ENCODE assay signal across 9 mouse cellular contexts in genomic region chrX:7776329-7777082, GRCm38 (mm10). TPM values are rescaled to one million over a fixed set of nuclear protein-coding genes. Genes with fewer than 3 reads are reported as not detected.
DNase-seq lines count a peak whose midpoint lies in the region; ATAC-seq and TF ChIP-seq lines count a peak whose summit lies in the region.
"Had no signal": no experiment of that assay in that cellular context is flagged by ENCODE, and none has a peak within 500 bp of the region (broad histone marks: within the 10 kb centered on the region; RNA-seq: fewer than 3 reads in every experiment).

No protein-coding gene starts in this region.

- H3K9ac ChIP-seq in forebrain, embryonic 13.5 days, result no peak overlapping the region
- H3K9ac ChIP-seq in hindbrain, postnatal 0 days (replicated peaks; ENCODE audit: low read length), result no peak overlapping the region
- no peak overlapping the region for H3K9ac ChIP-seq in liver, embryonic 11.5 days (ENCODE audit: low read depth, low read length)
- no peak overlapping the region for H3K9ac ChIP-seq in midbrain, embryonic 16.5 days (ENCODE audit: low read depth, low read length)

- H3K4me2 ChIP-seq in forebrain, embryonic 13.5 days, result no peak overlapping the region
- no peak overlapping the region for H3K4me2 ChIP-seq in hindbrain, postnatal 0 days (ENCODE audit: low read depth, low read length)
- H3K4me2 ChIP-seq in liver, embryonic 11.5 days, result no peak overlapping the region
- H3K4me2 ChIP-seq in midbrain, embryonic 16.5 days (ENCODE audit: low read length), result no peak overlapping the region

- WGBS in forebrain, embryonic 13.5 days, result 48% methylated on average over 8 of the region's 8 CpGs
- 53% methylated on average over 8 of the region's 8 CpGs for WGBS in hindbrain, postnatal 0 days
- WGBS in liver, embryonic 11.5 days, result 41% methylated on average over 8 of the region's 8 CpGs
- 50% methylated on average over 8 of the region's 8 CpGs for WGBS in midbrain, embryonic 16.5 days

- no peaks in the 10 kb centered on the region for H3K27me3 ChIP-seq in forebrain, embryonic 13.5 days
- H3K27me3 ChIP-seq in hindbrain, postnatal 0 days (ENCODE audit: insufficient read depth, low read length), result no peaks in the 10 kb centered on the region
- no peaks in the 10 kb centered on the region for H3K27me3 ChIP-seq in liver, embryonic 11.5 days (replicated peaks; ENCODE audit: control insufficient read depth, insufficient read depth, low read length)
- no peaks in the 10 kb centered on the region for H3K27me3 ChIP-seq in midbrain, embryonic 16.5 days (ENCODE audit: control insufficient read depth, insufficient read depth, low read depth, low read length)
- H3K27me3 ChIP-seq: megakaryocyte, embryonic 14.5 days had no signal

- DNase-seq in urinary bladder, postnatal 14 days (ENCODE audit: low spot score), result peak; percentile 62
- DNase-seq in urinary bladder, adult 2 months (ENCODE audit: low spot score), result no peak
- peak; percentile 52 for DNase-seq in brain, embryonic 14.5 days (ENCODE audit: low read depth)
- DNase-seq in hindbrain, postnatal 0 days (ENCODE audit: low spot score), result peak; percentile 51
- DNase-seq in liver, embryonic 11.5 days (ENCODE audit: low spot score), result no peak
- no peak for DNase-seq in Muller cell, postnatal 12 days (ENCODE audit: inconsistent ontology term)

- no peaks in the 10 kb centered on the region for H3K4me1 ChIP-seq in forebrain, embryonic 13.5 days
- no peaks in the 10 kb centered on the region for H3K4me1 ChIP-seq in hindbrain, postnatal 0 days (ENCODE audit: insufficient read depth, low read length)
- no peaks in the 10 kb centered on the region; the same call in 1 of the 2 replicates for H3K4me1 ChIP-seq in liver, embryonic 11.5 days (replicated peaks; ENCODE audit: control insufficient read depth, insufficient read depth, low read length)
- H3K4me1 ChIP-seq in midbrain, embryonic 16.5 days (ENCODE audit: control insufficient read depth, insufficient read depth, low read length), result no peaks in the 10 kb centered on the region

- H3K27ac ChIP-seq in forebrain, embryonic 13.5 days, result no peak overlapping the region
- H3K27ac ChIP-seq in hindbrain, postnatal 0 days, result no peak overlapping the region
- H3K27ac ChIP-seq in liver, embryonic 11.5 days (ENCODE audit: low read depth, low read length), result peak overlapping the region; percentile 25; the same call in 1 of the 2 replicates
- H3K27ac ChIP-seq in midbrain, embryonic 16.5 days (ENCODE audit: low read length), result no peak overlapping the region

- ATAC-seq in forebrain, embryonic 13.5 days, result peak; percentile 59
- peak; percentile 67; the same call in 1 of the 2 replicates for ATAC-seq in hindbrain, postnatal 0 days
- peak; percentile 67 for ATAC-seq in liver, embryonic 11.5 days (replicated peaks; ENCODE audit: low FRiP score)
- peak; percentile 70; the same call in 1 of the 2 replicates for ATAC-seq in midbrain, embryonic 16.5 days

- peaks cover 16% of the 10 kb centered on the region; the same call in 1 of the 2 replicates for H3K36me3 ChIP-seq in forebrain, embryonic 13.5 days (ENCODE audit: poor library complexity, severe bottlenecking)
- H3K36me3 ChIP-seq in hindbrain, postnatal 0 days (ENCODE audit: insufficient read depth, low read length), result no peaks in the 10 kb centered on the region
- no peaks in the 10 kb centered on the region; the same call in 1 of the 2 replicates for H3K36me3 ChIP-seq in liver, embryonic 11.5 days (ENCODE audit: control insufficient read depth, insufficient read depth, low read length)
- H3K36me3 ChIP-seq in midbrain, embryonic 16.5 days (ENCODE audit: control insufficient read depth, insufficient read depth, low read length), result 0 out of 2 replicates have a peak, but pooled peaks cover 3% of the 10 kb centered on the region

- TF ChIP-seq POLR2A in brain, embryonic 14.5 days (IDR thresholded peaks at IDR 0.05; ENCODE audit: borderline replicate concordance, extremely low read depth, insufficient read depth, insufficient read length, poor library complexity, severe bottlenecking), result no peak

- no peak overlapping the region for H3K4me3 ChIP-seq in forebrain, embryonic 13.5 days
- H3K4me3 ChIP-seq in hindbrain, postnatal 0 days (ENCODE audit: low read length), result no peak overlapping the region
- no peak overlapping the region for H3K4me3 ChIP-seq in liver, embryonic 11.5 days (ENCODE audit: low read depth, low read length)
- no peak overlapping the region for H3K4me3 ChIP-seq in midbrain, embryonic 16.5 days (ENCODE audit: low read depth, low read length)
- H3K4me3 ChIP-seq: megakaryocyte, embryonic 14.5 days had no signal

- peak; percentile 74 for TF ChIP-seq CTCF in brain, embryonic 14.5 days (IDR thresholded peaks at IDR 0.05; ENCODE audit: borderline replicate concordance, extremely low read depth, insufficient read depth, insufficient read length)
- TF ChIP-seq CTCF in hindbrain, postnatal 0 days (IDR thresholded peaks at IDR 0.05; ENCODE audit: low read depth), result peak; percentile 76

- H3K9me3 ChIP-seq in forebrain, embryonic 13.5 days (replicated peaks), result no peaks in the 10 kb centered on the region
- no peaks in the 10 kb centered on the region for H3K9me3 ChIP-seq in hindbrain, postnatal 0 days (ENCODE audit: low read length)
- H3K9me3 ChIP-seq in liver, embryonic 11.5 days (ENCODE audit: control insufficient read depth, low read length), result no peaks in the 10 kb centered on the region
- no peaks in the 10 kb centered on the region for H3K9me3 ChIP-seq in midbrain, embryonic 16.5 days (replicated peaks; ENCODE audit: control insufficient read depth, low read length, poor library complexity, severe bottlenecking)
- H3K9me3 ChIP-seq: megakaryocyte, embryonic 14.5 days had no signal

RNA-seq across cellular contexts. Expression of gene Gripap1, which starts 13.1 kb away (rescaled TPM):
- 49.5 and 53.1 TPM in 2 replicates for polyA plus RNA-seq in urinary bladder, adult 2 months (2012; rRNA removed)
- 85.4 and 86.1 TPM in 2 replicates for polyA plus RNA-seq in brain, embryonic 14.5 days (2012; rRNA removed)
- 71.6 and 82.6 TPM in 2 replicates for polyA plus RNA-seq in forebrain, embryonic 13.5 days (2015; fragmentation: Nextera tagmentation; extraction: Ambion mirVana)
- 23.4 and 28.3 TPM in 2 replicates for total RNA-seq in hindbrain, postnatal 0 days (2014; rRNA removed)
- polyA plus RNA-seq in hindbrain, postnatal 0 days (2015; fragmentation: Nextera tagmentation; extraction: Ambion mirVana), result 61.1 and 62.8 TPM in 2 replicates
- 45.0 and 47.2 TPM in 2 replicates for polyA plus RNA-seq in liver, embryonic 11.5 days (2014; fragmentation: Nextera tagmentation; extraction: Ambion mirVana)
- polyA plus RNA-seq in midbrain, embryonic 16.5 days (2015; fragmentation: Nextera tagmentation; extraction: Ambion mirVana), result 73.1 and 73.9 TPM in 2 replicates

RNA-seq across cellular contexts. Expression of gene Tfe3, which starts 14.1 kb away (rescaled TPM):
- polyA plus RNA-seq in urinary bladder, adult 2 months (2012; rRNA removed), result 11.2 and 23.7 TPM in 2 replicates
- 14.1 and 22.6 TPM in 2 replicates for polyA plus RNA-seq in brain, embryonic 14.5 days (2012; rRNA removed)
- polyA plus RNA-seq in forebrain, embryonic 13.5 days (2015; fragmentation: Nextera tagmentation; extraction: Ambion mirVana), result 20.0 and 23.8 TPM in 2 replicates
- 27.8 and 36.1 TPM in 2 replicates for total RNA-seq in hindbrain, postnatal 0 days (2014; rRNA removed)
- polyA plus RNA-seq in hindbrain, postnatal 0 days (2015; fragmentation: Nextera tagmentation; extraction: Ambion mirVana), result 21.4 and 21.5 TPM in 2 replicates
- 15.9 and 16.0 TPM in 2 replicates for polyA plus RNA-seq in liver, embryonic 11.5 days (2014; fragmentation: Nextera tagmentation; extraction: Ambion mirVana)
- 19.0 and 23.3 TPM in 2 replicates for polyA plus RNA-seq in midbrain, embryonic 16.5 days (2015; fragmentation: Nextera tagmentation; extraction: Ambion mirVana)

RNA-seq across cellular contexts. Expression of gene Ccdc120, which starts 25.8 kb away (rescaled TPM):
- 16.9 and 17.2 TPM in 2 replicates for polyA plus RNA-seq in urinary bladder, adult 2 months (2012; rRNA removed)
- 86.8 and 89.7 TPM in 2 replicates for polyA plus RNA-seq in brain, embryonic 14.5 days (2012; rRNA removed)
- 30.4 and 33.8 TPM in 2 replicates for polyA plus RNA-seq in forebrain, embryonic 13.5 days (2015; fragmentation: Nextera tagmentation; extraction: Ambion mirVana)
- total RNA-seq in hindbrain, postnatal 0 days (2014; rRNA removed), result 183 and 387 TPM in 2 replicates
- polyA plus RNA-seq in hindbrain, postnatal 0 days (2015; fragmentation: Nextera tagmentation; extraction: Ambion mirVana), result 47.6 and 53.3 TPM in 2 replicates
- 4.7 and 6.5 TPM in 2 replicates for polyA plus RNA-seq in liver, embryonic 11.5 days (2014; fragmentation: Nextera tagmentation; extraction: Ambion mirVana)
- 71.6 and 76.4 TPM in 2 replicates for polyA plus RNA-seq in midbrain, embryonic 16.5 days (2015; fragmentation: Nextera tagmentation; extraction: Ambion mirVana)

RNA-seq across cellular contexts. Expression of gene Kcnd1, which starts 45.6 kb away (rescaled TPM):
- polyA plus RNA-seq in urinary bladder, adult 2 months (2012; rRNA removed), result 1.7 and 2.4 TPM in 2 replicates
- 5.7 and 6.2 TPM in 2 replicates for polyA plus RNA-seq in brain, embryonic 14.5 days (2012; rRNA removed)
- polyA plus RNA-seq in forebrain, embryonic 13.5 days (2015; fragmentation: Nextera tagmentation; extraction: Ambion mirVana), result 1.1 and 1.4 TPM in 2 replicates
- total RNA-seq in hindbrain, postnatal 0 days (2014; rRNA removed), result 3.1 and 3.4 TPM in 2 replicates
- polyA plus RNA-seq in hindbrain, postnatal 0 days (2015; fragmentation: Nextera tagmentation; extraction: Ambion mirVana), result 4.1 and 5.9 TPM in 2 replicates
- polyA plus RNA-seq in liver, embryonic 11.5 days (2014; fragmentation: Nextera tagmentation; extraction: Ambion mirVana), result 0.84 and 0.94 TPM in 2 replicates
- polyA plus RNA-seq in midbrain, embryonic 16.5 days (2015; fragmentation: Nextera tagmentation; extraction: Ambion mirVana), result 3.3 and 3.8 TPM in 2 replicates

RNA-seq across cellular contexts. Expression of gene Praf2, which starts 48.3 kb away (rescaled TPM):
- polyA plus RNA-seq in urinary bladder, adult 2 months (2012; rRNA removed), result 30.8 and 37.7 TPM in 2 replicates
- polyA plus RNA-seq in brain, embryonic 14.5 days (2012; rRNA removed), result 95.6 and 106 TPM in 2 replicates
- 91.9 and 93.3 TPM in 2 replicates for polyA plus RNA-seq in forebrain, embryonic 13.5 days (2015; fragmentation: Nextera tagmentation; extraction: Ambion mirVana)
- total RNA-seq in hindbrain, postnatal 0 days (2014; rRNA removed), result 134 and 137 TPM in 2 replicates
- 129 and 134 TPM in 2 replicates for polyA plus RNA-seq in hindbrain, postnatal 0 days (2015; fragmentation: Nextera tagmentation; extraction: Ambion mirVana)
- polyA plus RNA-seq in liver, embryonic 11.5 days (2014; fragmentation: Nextera tagmentation; extraction: Ambion mirVana), result 29.8 and 32.0 TPM in 2 replicates
- 132 and 139 TPM in 2 replicates for polyA plus RNA-seq in midbrain, embryonic 16.5 days (2015; fragmentation: Nextera tagmentation; extraction: Ambion mirVana)

Comparison
In these comparisons a context has a peak if more than half of its experiments do, and no peak if none do; other contexts are left out.
1. DNase-seq: peak in urinary bladder, postnatal 14 days (single experiment), brain, embryonic 14.5 days (single experiment) and hindbrain, postnatal 0 days (single experiment); none in urinary bladder, adult 2 months (single experiment), liver, embryonic 11.5 days (single experiment) and Muller cell, postnatal 12 days (single experiment).
2. Peak in every context shown above with its lines, with median percentiles within 50 percentile points of each other: ATAC-seq.